Mouse (Mus musculus): ENCODE data around the gene S100b.

S100b gene

DNA sequence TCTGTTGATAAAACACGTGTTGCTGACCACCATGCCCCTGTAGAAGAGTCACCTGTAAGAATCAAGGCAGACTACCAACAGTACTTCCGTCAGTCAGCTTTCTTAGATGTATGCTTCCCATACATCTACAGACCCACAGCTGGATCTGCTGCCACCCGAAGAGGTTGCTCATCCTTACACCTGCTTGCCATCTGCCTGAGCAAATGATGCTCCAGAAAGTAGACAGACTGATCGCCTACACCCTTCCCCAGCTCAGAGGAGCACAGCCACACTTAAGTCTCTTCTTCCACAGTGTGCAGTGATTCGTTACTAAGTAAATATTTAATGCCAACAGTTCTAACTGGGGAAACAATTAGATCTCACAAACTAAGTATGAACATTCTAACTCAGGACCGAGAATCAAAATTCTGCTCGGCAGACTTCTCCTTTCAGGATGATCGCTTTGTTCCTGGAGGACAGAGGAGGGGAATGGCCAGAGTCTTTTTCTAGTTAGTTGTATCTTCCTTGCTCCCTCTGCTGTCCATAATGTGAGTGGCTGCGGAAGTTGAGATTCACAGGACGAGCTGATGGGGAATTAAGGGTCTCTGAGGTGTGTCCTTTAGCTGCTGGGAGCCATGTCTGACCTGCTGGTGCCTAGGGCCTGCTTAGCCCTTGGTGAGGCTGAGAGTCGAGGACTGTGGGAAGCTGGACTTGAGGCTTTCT lies 6.9 kb downstream of the S100b start:
- peak; percentile 44 for DNase-seq

GRCm38 (mm10) chr10:76261447-76261846 lies 7.8 kb downstream of the S100b start:
- DNase-seq = no peak

DNA sequence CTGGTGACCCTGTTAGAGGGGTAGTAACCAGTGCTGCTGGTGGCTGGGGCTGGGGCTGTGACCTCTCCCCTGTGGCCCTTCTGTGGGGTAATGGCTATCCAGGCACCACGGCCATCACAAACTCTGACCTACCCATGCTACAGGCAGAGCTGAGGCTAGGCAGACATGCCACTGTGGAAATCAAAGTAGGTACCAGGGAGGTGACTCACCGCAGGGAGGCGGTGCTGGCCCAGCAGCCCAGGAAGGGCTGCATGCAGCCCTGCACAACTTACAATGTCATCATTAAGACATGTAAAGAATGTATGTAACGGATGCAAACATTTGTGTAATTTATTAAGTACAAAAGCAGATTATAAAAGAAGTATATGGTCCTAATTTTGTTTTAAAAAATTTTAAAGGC lies 8.8 kb downstream of the S100b start:
- DNase-seq = no peak

GRCm38 (mm10) chr10:76271238-76271637 lies 17.6 kb downstream of the S100b start:
- DNase-seq = peak; percentile 40

DNA sequence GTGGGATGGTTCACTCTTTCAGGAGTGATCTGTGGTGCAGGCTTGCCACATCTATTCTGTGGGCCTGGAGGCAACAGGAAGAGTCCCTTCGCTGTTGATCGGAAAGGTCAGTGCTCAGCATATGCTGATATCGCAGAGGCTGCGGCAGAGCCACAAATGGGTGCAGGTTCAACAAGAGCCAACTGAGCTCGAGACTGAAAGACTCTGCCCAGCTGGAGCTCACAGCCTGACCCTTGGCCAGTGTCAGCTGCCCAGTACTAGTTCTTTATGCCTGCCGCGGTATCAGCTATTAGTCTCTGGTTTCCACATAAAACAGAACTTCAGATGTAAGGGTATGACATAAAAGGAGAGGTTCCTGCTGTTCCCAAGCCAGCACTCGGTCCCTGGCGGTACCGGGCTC lies 21.6 kb downstream of the S100b start:
- DNase-seq = no peak

DNA sequence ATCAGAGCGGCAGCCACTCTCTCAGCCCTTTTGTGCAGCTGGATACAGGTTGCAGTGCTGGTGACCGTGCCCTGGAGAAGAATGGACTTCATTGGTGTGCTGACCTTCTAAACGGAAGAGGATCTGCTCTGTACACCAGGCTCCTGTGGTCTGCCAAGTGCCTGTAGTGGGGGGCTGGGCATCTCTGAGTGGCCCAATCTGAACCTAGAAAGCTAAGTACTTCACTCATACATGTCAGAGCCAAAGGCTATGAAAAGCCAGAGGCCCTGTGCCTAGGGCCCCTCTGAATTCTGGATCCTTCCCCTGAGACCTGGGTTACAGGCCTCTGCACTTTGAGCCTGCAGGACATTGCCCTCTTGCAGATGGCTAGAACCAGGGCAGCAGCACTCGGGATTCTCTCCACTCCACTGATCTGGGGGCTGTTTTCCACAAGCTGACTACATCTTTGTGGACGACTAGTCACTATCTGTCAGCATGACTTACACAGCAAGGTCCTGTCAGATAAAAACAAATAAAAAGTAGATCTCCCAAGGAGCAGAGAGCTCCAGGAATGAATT lies 25.0 kb downstream of the S100b start:
- DNase-seq = no peak

DNA sequence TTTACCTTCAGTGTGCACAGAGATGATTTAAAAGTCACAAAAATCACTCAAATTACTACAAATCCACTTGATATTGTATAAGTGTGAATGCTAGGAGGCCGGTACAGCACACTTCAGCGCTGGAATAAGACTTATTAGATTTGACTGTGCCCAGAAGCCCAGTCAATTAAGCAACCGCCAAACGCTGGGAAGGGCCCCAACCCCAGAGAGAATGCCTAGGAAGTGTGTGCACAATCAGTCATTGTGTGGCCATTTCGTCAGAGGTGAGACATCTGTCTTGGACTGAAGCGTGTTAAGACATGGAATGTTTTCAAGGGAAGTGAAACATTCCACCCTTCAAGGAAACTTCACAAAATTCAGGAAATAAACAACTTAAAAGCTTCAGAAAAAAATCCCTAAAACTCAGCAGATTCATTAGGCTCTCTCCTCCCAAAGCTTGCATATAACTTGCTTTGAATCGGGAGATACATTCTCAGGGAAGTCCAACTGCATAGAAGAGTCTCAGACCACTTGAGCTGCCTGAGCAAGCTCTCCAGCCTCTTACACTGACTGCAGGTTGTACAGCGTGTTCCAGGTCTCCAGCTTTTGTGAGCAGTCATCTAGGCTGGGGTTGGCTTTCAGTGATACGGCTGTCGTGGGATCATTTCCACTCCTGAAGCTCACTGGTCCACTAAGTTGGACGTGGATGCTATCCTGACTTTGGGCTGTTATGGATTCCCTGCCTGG lies 34.8 kb downstream of the S100b start:
- no peak for DNase-seq

- DNase-seq = no peak
These were observed 35.4 kb downstream of the S100b start for GRCm38 (mm10) chr10:76289052-76289451.

DNA sequence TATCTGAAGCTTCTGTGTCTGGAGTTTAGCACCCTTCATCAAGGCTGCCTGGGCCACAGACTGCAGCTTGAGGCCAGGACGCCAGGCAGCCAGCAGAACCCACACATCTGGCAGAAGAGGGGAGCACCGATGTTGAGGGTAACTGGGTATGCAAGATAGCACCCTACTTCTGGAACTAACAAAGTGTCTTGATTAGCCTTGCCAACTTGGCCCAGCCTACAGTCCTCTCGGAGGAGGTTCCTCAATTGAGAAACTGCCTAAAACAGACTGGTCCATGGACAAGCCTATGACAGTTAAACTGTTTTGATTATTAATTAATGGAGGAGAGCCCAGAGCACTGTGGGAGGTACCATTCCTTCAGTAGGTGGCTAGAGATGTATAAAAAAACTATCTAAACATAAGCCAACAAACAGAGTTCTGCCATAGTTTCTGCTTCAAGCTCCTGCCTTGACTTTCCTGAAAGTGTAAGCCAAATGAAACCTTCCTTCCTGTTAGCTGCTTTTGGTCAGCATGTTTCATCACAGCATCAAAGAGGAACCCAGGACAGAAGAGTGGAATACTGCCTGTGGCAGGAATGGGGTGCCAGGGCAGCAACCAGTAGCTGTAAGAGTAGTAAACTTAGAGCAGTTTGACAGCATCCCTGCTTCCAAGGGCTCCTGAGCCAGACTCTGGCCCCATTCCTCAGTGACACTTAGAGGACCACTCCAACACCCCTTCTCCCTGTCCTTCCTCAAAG lies 36.5 kb downstream of the S100b start:
- no peak for DNase-seq

DNA sequence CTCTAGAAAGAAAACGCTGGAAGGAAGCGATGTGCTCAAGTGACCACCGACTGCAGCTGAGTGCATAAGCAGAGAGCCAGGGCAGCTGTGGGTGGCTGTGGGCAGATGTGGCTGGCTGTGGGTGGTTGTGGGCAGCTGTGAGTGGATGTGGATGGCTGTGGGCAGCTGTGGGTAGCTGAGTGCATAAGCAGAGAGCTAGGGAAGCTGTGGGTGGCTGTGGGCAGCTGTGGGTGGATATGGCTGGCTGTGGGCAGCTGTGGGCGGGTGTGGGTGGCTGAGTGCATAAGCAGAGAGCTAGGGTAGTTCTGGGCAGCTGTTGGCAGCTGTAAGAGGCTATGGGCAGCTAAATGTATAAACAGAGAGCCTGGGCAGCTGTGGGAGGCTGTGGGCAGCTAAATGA lies 39.6 kb downstream of the S100b start:
- DNase-seq = no peak

- DNase-seq = no peak
These were observed 46.5 kb downstream of the S100b start for GRCm38 (mm10) chr10:76300133-76300532.

DNA sequence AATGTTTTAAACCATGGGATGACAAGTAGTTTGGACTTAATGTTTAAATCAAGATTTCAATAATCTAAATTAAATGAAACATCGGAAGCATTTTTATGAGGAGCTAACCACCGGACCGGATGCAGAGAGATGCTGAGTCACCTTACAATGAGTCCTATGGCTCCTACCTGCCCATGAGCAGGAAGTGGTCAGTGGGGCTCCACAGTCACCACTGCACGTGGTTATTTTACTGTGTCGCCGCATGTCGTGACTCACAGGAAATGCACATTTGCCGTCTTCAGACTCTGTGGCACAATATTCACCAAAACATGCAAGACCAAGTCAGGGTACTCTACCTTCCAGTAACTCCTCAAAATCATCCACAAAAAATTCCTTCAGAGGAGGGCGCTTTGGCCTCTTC lies 53.1 kb downstream of the S100b start:
- no peak for DNase-seq
